Mouse (Mus musculus): ENCODE results near the gene Myh11.
"Not testable (repeated sequence)": the region's sequence is repeated elsewhere in the genome, so short reads cannot be mapped to it uniquely, and the experiment has no call there.

Myh11 gene

DNA sequence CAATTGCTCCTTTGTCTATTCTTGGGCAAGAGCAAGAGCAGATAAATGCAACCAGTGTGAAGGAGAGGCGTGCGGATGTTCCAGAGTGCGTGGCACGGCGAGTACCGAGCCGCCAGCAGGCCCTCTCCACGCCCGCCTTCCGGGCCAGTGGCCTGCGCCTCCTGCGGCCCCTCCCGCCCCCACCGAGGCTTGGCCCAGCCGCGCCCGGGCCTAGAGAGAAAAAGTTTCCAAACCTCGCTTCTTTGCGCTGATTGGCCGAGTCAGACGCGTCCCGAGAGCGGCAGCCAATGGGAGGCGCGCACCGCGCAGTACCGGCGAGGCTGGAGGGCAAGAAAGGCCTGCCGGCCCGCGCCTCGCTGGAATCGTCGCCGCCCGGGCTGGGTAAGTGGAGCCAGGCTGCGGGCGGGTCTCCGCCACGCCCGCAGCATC, 128.2 kb downstream of the Myh11 start, which contains the start of the genes Nde1 and Marf1:
TSS of gene Nde1 (plus strand) at position 288 of the 429 bp plus-strand sequence.
TSS of gene Marf1 (minus strand) at position 364 of the 429 bp plus-strand sequence.
- peak; percentile 69 for DNase-seq

DNA sequence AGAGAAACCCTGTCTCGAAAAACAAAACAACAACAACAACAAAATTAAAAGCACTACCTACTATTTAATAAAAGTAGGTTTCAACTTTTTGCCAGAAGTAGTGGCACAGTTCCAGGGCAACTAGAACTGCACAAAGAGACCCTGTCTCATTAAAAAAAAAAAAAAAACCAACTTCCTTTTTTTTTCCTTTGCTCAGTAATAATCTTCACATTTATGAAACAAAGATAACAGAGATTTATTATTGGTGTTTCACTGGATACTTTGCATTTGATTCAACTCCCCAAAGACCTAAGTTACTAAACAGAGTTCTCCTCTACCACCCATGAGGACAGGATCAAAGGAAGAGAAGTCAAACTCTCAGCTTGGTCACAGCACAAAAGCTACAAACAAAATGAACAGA, 130.2 kb downstream of the Myh11 start:
- DNase-seq, result no peak

DNA sequence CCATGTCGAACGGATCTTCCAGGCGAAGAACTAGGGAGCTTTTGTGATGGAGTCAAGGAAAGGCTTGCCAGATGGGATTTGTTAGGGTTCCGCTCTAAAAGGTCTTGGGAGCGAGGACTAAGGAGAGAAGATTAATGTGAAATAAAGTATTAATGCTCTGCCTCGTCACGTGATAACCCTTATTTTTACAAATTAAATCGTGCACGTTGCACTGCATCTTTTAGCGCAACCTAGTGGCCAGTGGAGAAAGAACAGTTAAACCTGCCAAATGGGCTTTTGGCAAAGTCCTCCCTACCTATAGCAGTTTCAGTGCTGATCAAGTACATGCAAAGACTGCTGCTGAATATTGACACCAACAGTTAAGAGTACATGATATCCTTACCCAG, 131.4 kb downstream of the Myh11 start:
- peak; percentile 67 for DNase-seq

DNA sequence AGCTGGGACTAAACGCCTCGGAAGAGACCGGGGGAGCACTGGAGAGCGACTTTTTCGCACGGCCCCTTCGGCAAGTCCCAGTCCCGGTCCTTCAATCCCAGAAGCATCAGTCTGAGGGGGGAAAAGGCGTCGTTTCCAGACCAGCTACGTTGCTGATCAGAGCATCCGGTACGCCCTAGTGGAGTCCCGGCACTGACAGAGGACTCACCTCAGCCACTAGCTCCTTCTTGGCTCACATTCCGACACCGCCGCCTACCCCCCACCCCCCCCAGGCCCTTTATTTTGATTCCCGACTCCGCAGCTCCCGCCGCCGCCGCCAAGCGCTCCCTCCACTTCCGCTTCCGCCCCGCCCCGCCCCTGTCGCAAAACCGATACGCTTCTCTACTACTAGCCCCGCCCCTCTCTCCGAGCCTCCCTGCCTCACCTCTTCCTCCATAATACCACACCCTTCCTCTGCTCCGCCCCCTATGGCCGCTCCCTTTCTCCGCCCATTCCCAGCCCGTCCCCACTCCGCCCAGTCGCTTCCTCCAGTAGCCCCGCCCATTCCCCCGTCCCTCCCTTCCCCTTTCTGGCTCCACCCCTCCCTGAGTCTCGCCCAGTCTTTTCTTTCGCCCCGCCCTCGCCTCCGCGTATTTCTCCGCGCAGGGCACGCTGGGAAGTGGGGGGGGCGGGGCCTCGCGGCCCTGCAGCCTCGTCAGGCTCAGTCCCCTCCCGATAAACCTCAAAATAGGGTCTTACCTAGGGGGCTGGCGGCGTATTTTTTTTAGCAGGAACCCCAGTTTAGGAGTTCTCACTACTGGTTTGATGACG, 132.0 kb downstream of the Myh11 start:
- DNase-seq, result peak; percentile 99

DNA sequence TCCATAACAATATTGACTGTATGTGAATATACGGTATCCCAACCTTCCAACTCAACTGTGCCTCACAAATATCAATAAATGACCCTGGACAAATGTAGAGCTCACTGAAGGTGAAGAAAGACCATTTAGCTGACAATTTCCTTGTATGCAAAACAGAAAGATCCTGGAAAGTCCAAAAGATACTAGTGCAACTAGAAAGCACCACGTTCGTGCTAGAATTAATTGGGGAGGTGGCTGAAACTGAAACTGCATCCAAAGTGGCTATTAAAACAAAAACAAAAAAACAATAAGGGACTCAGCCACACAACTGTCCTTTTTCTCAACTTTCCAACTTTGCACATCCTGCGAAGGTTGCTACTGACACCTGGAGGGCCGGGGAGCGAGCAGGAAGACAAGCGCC, 132.6 kb downstream of the Myh11 start:
- DNase-seq, result no peak

DNA sequence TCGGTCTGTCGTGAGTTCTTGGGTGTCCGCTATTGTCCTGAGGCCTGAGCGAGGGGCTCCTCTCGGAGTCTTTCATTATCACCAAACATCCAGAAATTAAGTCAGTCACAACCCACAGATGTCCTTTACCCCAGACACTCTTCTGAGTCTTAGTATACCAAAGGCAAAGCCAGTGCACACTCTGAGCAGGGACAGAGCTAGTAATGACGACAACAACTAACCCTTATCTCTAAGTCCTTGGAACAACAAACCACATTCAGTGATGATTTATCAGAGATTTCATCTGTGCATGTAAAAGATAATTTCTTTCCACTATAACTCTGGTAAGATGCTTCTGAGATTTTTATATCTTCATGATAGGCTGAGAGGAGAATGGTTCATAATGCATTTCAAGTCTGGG, 134.9 kb downstream of the Myh11 start:
- no peak for DNase-seq

DNA sequence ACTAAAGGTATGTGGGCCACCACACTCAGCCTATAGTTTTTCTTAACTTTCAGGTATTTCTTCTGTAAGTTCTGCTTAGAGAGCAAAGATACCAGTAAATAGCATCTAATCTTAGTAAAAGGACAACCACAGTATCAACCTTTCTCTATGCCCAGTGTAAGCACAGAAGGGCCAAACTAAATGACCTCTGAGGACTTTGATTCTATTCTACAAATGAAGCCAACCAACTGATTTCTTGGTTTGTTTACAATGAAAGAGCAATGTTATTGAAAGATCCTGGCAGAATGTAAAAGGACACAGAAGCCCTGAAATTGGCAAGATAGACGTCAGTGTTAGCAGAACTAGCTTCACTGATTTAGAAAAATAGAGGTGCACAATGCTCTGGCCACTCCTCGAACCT, 135.5 kb downstream of the Myh11 start:
- not testable (repeated sequence) for DNase-seq

DNA sequence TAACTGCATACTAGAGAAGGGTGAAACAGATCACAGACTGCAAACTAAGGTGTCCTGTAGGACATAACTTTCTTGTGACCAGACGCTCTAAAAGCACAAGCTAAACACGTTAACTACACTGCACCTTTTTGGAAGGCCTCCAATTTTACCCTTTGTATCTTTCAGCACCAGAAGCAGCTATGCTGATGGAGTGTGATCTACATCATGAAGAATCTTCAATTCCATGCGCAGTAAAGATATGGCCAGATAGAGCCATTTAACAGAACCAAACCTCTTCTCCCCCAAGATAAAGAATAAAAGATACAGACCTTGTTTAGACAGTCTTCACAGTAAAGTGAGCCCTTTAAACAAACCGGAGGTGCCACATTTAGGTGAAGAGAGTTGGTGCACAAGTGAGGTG, 139.5 kb downstream of the Myh11 start:
- DNase-seq, result no peak

DNA sequence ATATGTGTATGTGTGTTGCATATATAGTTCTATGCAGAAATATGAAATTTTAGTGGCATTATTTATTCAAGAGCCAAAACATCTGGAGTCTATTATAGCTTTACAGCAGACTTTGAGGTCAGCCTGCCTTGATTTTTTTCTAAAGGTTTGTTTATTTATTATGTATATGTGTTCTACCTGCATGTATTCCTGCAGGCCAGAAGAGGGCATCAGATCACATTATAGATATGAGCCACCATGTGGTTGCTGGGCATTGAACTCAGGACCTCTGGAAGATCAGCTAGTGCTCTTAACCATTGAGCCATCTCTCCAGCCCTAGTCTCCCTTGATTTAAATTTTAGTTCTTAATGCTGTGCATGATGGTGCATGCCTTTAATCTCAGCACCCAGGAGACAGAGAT, 143.5 kb downstream of the Myh11 start:
- DNase-seq, result no peak
